Mouse (Mus musculus) MEL (cell line): ENCODE results near the gene Grin3b.

ENCODE experiments used
- CHD1 ChIP-seq: IDR thresholded peaks from 2 replicates; pipeline ENCODE4 v1.6.1; 2012; ENCODE audit warnings: low read depth, mild to moderate bottlenecking, inconsistent platforms, low read length, improper control_type of control experiment
- CTCF ChIP-seq, 3 experiments: IDR thresholded peaks in 2 of 3; conservative IDR thresholded peaks in 1 of 3; 2 replicates each; pipeline ENCODE4 v1.5.1; 2011 to 2012; ENCODE audit warnings: low read length in 3 of 3, low read depth in 2 of 3, mild to moderate bottlenecking in 2 of 3, improper control_type of control experiment in 1 of 3, inconsistent platforms in 1 of 3, mixed read lengths in 1 of 3, moderate library complexity in 1 of 3; ENCODE audit not compliant: control insufficient read depth in 1 of 3, insufficient read depth in 1 of 3, poor library complexity in 1 of 3, severe bottlenecking in 1 of 3
- E2F4 ChIP-seq: IDR thresholded peaks from 2 replicates; pipeline ENCODE4 v1.6.1; 2011; ENCODE audit warnings: low read depth, low read length, improper control_type of control experiment, borderline replicate concordance
- ELF1 ChIP-seq: IDR thresholded peaks from 2 replicates; pipeline ENCODE4 v1.6.1; 2014; ENCODE audit warnings: low read depth, mild to moderate bottlenecking, inconsistent platforms, low read length, improper control_type of control experiment, moderate library complexity
- EP300 ChIP-seq, 2 experiments: IDR thresholded peaks; 2 replicates each; pipeline ENCODE4 v1.6.1; 2011; ENCODE audit warnings: improper control_type of control experiment in 2 of 2, low read length in 2 of 2, low read depth in 1 of 2, mild to moderate bottlenecking in 1 of 2
- GATA1 ChIP-seq: IDR thresholded peaks from 2 replicates; pipeline ENCODE4 v1.6.1; 2011; ENCODE audit warnings: low read depth, low read length, improper control_type of control experiment
- MAX ChIP-seq: IDR thresholded peaks from 2 replicates; pipeline ENCODE4 v1.6.1; 2011; ENCODE audit warnings: low read length, improper control_type of control experiment
- MXI1 ChIP-seq: IDR thresholded peaks from 2 replicates; pipeline ENCODE4 v1.6.1; 2011; ENCODE audit warnings: mild to moderate bottlenecking, low read depth, low read length, improper control_type of control experiment
- MYC ChIP-seq: IDR thresholded peaks from 2 replicates; pipeline ENCODE4 v1.6.1; 2011; ENCODE audit warnings: low read depth, mild to moderate bottlenecking, low read length, improper control_type of control experiment, moderate library complexity
- NELFE ChIP-seq: IDR thresholded peaks from 2 replicates; pipeline ENCODE4 v1.6.1; 2011; ENCODE audit warnings: low read depth, low read length, improper control_type of control experiment
- POLR2A ChIP-seq, 2 experiments: IDR thresholded peaks; 2 replicates each; pipeline ENCODE4 v1.6.1; 2011 to 2012; ENCODE audit warnings: low read length in 2 of 2, mild to moderate bottlenecking in 2 of 2, control low read depth in 1 of 2, improper control_type of control experiment in 1 of 2, low read depth in 1 of 2, moderate library complexity in 1 of 2; ENCODE audit not compliant: control insufficient read depth in 1 of 2, insufficient read depth in 1 of 2, poor library complexity in 1 of 2
- ZC3H11A ChIP-seq: IDR thresholded peaks from 2 replicates; pipeline ENCODE4 v1.6.1; 2012; ENCODE audit warnings: low read depth, mild to moderate bottlenecking, inconsistent platforms, low read length, improper control_type of control experiment
- ZKSCAN1 ChIP-seq: IDR thresholded peaks from 2 replicates; pipeline ENCODE4 v1.6.1; 2012; ENCODE audit warnings: low read depth, mild to moderate bottlenecking, inconsistent platforms, low read length, improper control_type of control experiment, moderate library complexity

GRCm38 (mm10) chr10:79960671-79961294 lies 9.7 kb upstream of the Grin3b start:
- no peak for TF ChIP-seq MAX
- TF ChIP-seq CTCF (IDR thresholded peaks at IDR 0.05 in 2 of 3, conservative IDR thresholded peaks at IDR 0.05 in 1 of 3; ENCODE audit: control insufficient read depth in 1 of 3, insufficient read depth in 1 of 3, low read depth in 2 of 3, low read length in 3 of 3, poor library complexity in 1 of 3, severe bottlenecking in 1 of 3), result no peak
- TF ChIP-seq POLR2A (IDR thresholded peaks at IDR 0.05; ENCODE audit: control insufficient read depth in 1 of 2, insufficient read depth in 1 of 2, low read depth in 1 of 2, low read length in 2 of 2, poor library complexity in 1 of 2), result no peak
- no peak for TF ChIP-seq MXI1
- TF ChIP-seq EP300 (IDR thresholded peaks at IDR 0.05; ENCODE audit: low read depth in 1 of 2, low read length in 2 of 2), result no peak
- no peak for TF ChIP-seq E2F4
- TF ChIP-seq ELF1, result no peak
- TF ChIP-seq MYC, result no peak
- no peak for TF ChIP-seq ZC3H11A
- no peak for TF ChIP-seq ZKSCAN1
- TF ChIP-seq GATA1, result no peak
- no peak for TF ChIP-seq CHD1
- TF ChIP-seq NELFE, result no peak
